Mouse (Mus musculus) spleen, adult 2 months (tissue): Measurements from ENCODE around the gene Amigo2.

ENCODE experiments used
- CTCF ChIP-seq: fragments of 200-500 bp; IDR thresholded peaks from 2 replicates; pipeline ENCODE4 v1.5.1; 2011; ENCODE audit warnings: mild to moderate bottlenecking, inconsistent platforms; ENCODE audit not compliant: insufficient read depth, insufficient read length, insufficient replicate concordance; ENCODE audit errors: extremely low read depth
- POLR2A ChIP-seq: fragments of 200-500 bp; IDR thresholded peaks from 2 replicates; pipeline ENCODE4 v1.6.1; 2011; ENCODE audit warnings: low read depth, low read length, inconsistent platforms

DNA sequence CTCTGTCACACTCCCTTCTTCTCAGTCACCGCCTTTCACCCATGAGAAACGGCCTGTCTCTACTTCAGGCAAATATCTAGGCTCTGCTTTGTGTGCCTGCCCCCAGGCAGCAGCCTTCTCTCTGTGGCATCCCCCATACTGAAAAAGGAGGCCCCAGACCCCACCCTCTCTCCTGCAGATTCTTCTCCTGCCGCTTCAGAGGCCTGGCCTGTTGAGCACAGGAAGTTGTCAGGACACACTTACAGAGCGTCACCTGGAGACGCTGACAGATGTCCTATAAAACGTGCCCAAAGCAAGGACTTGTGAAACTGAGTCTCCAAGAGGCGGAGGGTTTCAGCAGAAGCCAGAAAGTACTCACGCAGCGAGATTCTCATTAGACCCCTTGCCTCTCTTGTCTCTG lies 33.7 kb upstream of the Amigo2 start:
- TF ChIP-seq POLR2A = no peak
- TF ChIP-seq CTCF = no peak
